Mouse (Mus musculus) lung, adult 18-20 months (tissue): Measurements from ENCODE around the gene Plekhd1.
A peak's percentile ranks its signal among the peaks of the same experiment; 100 is the strongest.

ENCODE experiments used
- DNase-seq, 2 experiments: peaks; one replicate each; pipeline ENCODE4 v3.0.0; 2022; ENCODE audit warnings: mixed read lengths in 2 of 2

The Plekhd1 gene

GRCm38 (mm10) chr12:80757751-80758558 lies 65.6 kb downstream of the Plekhd1 start:
- peak; percentile 62 to 64 for DNase-seq

DNA sequence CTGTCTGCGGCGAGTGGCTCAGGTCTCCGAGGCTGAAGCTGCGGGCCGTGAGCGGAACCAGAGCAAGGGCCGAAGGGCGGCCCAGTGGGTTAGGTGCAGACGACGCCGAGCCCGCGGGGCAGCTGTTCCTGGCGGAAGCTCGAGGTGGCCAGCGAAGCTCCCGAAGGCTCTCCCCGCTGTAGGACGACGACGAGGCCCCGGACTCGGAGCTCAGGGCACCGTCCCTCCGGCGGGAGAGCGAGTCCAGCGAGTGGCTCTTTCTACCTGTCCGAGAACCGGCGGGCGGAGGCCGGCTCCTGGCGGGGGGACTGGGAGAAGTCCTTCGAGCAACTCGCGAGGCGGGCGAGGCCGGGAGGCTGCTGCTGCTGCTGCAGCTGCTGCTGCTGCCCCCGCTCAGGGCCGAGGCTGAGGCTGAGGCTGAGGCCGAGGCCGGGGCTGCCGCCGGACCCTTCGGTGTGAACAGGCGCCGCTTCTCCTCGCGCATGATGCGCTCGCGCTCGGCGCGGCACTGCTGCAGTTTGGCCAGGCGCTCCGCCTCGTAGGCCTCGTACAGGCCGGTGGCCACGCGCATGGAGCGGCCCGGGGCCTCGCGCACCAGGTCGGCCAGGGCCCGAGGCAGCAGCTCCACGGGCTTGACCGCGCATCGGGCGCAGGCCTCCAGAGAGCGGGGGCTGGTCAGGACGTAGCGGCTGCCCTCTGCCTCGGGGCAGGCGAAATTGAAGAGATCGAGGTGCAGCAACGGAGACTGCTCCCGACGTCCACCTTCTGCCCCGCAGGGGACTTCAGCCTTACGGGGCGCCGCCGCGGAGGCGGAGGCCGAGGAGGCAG lies 66.4 kb downstream of the Plekhd1 start:
- DNase-seq = no peak

GRCm38 (mm10) chr12:80759387-80759712 lies 67.0 kb downstream of the Plekhd1 start:
- DNase-seq = no peak

- no peak for DNase-seq
Observed at GRCm38 (mm10) chr12:80759713-80760395, 67.5 kb downstream of the Plekhd1 start.

DNA sequence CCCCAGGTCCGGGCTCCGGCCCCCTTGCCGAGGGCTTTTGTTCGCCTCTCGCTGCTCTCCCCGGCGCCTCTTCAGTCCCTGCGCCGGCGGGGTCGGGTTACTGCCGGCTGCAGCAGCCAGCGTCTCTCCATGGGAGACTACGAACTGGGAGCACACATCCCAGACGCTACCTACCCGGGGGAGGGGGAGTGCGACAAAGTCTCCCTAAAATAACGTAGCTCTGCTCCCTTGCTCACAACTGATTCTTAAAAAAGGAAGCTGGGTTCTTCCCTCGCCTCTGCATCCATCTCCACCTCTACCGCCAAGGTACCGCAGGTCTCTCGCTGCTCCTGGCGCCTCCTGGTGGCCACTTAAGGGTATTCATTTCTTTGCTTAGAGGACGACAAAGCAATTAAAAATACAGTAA lies 68.0 kb downstream of the Plekhd1 start, which contains the start of gene Ccdc177:
TSS of gene Ccdc177 (minus strand) at position 292 of the 406 bp plus-strand sequence.
- peak; percentile 69 to 77 for DNase-seq

DNA sequence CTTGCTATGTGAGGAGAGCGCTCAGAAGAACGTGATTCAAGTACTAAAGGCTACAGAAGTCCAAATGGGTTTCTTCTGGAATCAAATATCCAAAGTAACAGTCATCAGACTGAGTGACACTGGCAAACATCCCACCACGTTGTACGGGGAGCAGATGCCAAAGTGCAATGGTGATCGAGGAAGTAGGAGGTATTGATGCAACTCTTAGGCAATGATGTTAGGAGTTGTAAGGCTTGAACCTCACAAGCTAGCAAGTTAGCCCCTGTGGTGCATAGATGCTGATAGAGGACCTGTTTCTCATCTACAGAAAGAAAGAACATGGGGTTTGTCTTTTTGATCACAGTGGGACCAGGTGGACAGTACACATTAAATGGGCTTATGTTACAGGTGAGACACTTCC lies 70.6 kb downstream of the Plekhd1 start:
- no peak for DNase-seq

DNA sequence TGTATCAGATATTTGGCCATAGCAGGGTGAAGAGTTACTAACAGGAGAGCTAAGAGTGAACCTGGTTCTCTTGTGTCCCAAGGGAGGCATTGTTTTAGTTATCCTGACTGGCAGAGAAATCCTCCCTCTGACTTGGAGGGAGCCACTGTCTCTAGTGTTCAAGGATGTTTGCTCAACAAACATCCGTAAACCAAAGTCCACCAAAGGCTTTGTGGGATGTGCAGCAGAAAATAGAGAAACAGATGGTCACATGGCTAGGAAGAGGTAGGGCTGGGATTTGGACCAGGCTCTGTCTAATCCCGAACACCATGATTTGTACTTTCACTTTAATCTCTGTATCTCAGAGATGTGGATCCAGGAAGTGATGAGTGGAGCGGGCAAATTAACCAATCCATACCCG lies 71.7 kb downstream of the Plekhd1 start:
- no peak for DNase-seq

DNA sequence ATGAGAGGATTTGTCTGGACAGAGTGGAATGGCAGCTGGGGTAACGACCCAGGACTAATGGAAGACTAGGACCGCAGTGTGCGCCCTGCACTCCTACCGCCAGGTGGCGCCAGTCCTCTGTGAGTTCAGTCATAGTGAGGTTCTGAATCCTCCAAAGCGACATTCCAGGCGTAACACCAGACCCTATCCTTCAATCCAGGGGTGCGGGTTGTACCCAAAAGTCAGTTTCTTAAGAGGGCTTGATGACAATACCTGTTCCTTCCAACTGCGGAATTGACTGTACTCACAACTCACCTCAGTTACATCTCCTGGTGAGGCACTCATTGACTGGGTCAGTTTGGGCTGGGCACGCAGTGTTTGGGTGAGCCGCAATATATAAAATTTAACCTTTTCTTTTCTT lies 77.3 kb downstream of the Plekhd1 start:
- DNase-seq = peak; percentile 65 to 67
